Mouse (Mus musculus) liver, postnatal 0 days (tissue): ENCODE data around the gene Gm36864. TPM values are rescaled to one million over a fixed set of nuclear protein-coding genes. Genes with fewer than 3 reads are reported as not detected.
A peak's percentile ranks its signal among the peaks of the same experiment; 100 is the strongest.

Experiments used
- ATAC-seq: fragments of 200-750 bp; cut with Nextera tagmentation; 2 replicates; pipeline ENCODE4 v1.8.0; 2017; ENCODE audit warnings: mild to moderate bottlenecking, moderate library complexity
- DNase-seq: peaks from one replicate; pipeline ENCODE4 v3.0.0-alpha.2; 2016
- H3K27ac ChIP-seq: fragments of 300-500 bp; sonication (generic); 2 replicates; pipeline ENCODE4 v1.5.1; 2014; ENCODE audit warnings: antibody characterized with exemption, moderate library complexity, mild to moderate bottlenecking, low read depth
- H3K27me3 ChIP-seq: fragments of 300-500 bp; sonication (generic); 2 replicates; pipeline ENCODE4 v1.6.1; 2014; ENCODE audit warnings: low read length, control low read depth, mixed read lengths; ENCODE audit not compliant: insufficient read depth
- H3K36me3 ChIP-seq: fragments of 300-500 bp; sonication (generic); replicated peaks from 2 replicates; pipeline ENCODE4 v1.6.1; 2014; ENCODE audit warnings: mild to moderate bottlenecking, control low read depth, low read length, moderate library complexity, mixed read lengths; ENCODE audit not compliant: insufficient read depth
- H3K4me1 ChIP-seq: fragments of 300-500 bp; sonication (generic); 2 replicates; pipeline ENCODE4 v1.6.1; 2014; ENCODE audit warnings: antibody characterized with exemption, mild to moderate bottlenecking, control low read depth; ENCODE audit not compliant: insufficient read depth
- H3K4me2 ChIP-seq: fragments of 300-500 bp; sonication (generic); 2 replicates; pipeline ENCODE4 v1.6.1; 2014; ENCODE audit warnings: low read depth, mild to moderate bottlenecking, low read length, moderate library complexity, mixed read lengths
- H3K4me3 ChIP-seq: fragments of 300-500 bp; sonication (generic); 2 replicates; pipeline ENCODE4 v1.5.1; 2014; ENCODE audit warnings: low read depth, low read length
- H3K9ac ChIP-seq: fragments of 300-500 bp; sonication (generic); replicated peaks from 2 replicates; pipeline ENCODE4 v1.6.1; 2014; ENCODE audit warnings: mild to moderate bottlenecking, moderate library complexity
- H3K9me3 ChIP-seq: fragments of 300-500 bp; sonication (generic); 2 replicates; pipeline ENCODE4 v1.6.1; 2016; ENCODE audit warnings: mild to moderate bottlenecking, control low read depth, low read length, mixed read lengths
- CTCF ChIP-seq: sonication (generic); IDR thresholded peaks from 2 replicates; pipeline ENCODE4 v1.5.1; 2016; ENCODE audit warnings: antibody characterized with exemption, low read depth
- EP300 ChIP-seq: IDR thresholded peaks from 2 replicates; pipeline ENCODE4 v1.6.1; 2016; ENCODE audit warnings: antibody characterized with exemption, low read depth, mild to moderate bottlenecking
- WGBS: fragments of 180-500 bp; shearing (Covaris S2); extraction: QIAGEN DNeasy Blood & Tissue Kit; methylation state at CpG from one replicate; pipeline ENCODE4 v1.1.7; 2014; ENCODE audit not compliant: insufficient replicate concordance; 5-methylcytosine and 5-hydroxymethylcytosine counted together
- polyA plus RNA-seq: library from polyadenylated mRNA; unstranded; fragments of >200 nt; fragmentation: Nextera tagmentation; extraction: Ambion mirVana; gene quantifications from 2 replicates; pipeline ENCODE4 v1.2.1, GENCODE M21; 2015

Gene Gm36864
- polyA plus RNA-seq, 1 experiment from 2014 or later: not detected

- no peak overlapping the region for H3K4me2 ChIP-seq
- no peak overlapping the region for H3K27ac ChIP-seq
- no peak overlapping the region for H3K9ac ChIP-seq
- H3K9me3 ChIP-seq: no peaks in the 10 kb centered on the region
- ATAC-seq (no peak), DNase-seq (no peak)
- no peak overlapping the region for H3K4me3 ChIP-seq
- TF ChIP-seq EP300 (no peak), CTCF (no peak)
- H3K4me1 ChIP-seq: no peaks in the 10 kb centered on the region
- peaks cover 3% of the 10 kb centered on the region; the same call in 1 of the 2 replicates for H3K27me3 ChIP-seq
- H3K36me3 ChIP-seq: no peaks in the 10 kb centered on the region
- WGBS: 72% methylated on average over 8 of the region's 10 CpGs
Measured at GRCm38 (mm10) chr7:44276461-44277249, 40.7 kb downstream of the Gm36864 start.

GRCm38 (mm10) chr7:44277250-44277622 lies 41.3 kb downstream of the Gm36864 start:
- WGBS: 47% methylated on average over 2 of the region's 2 CpGs
- H3K9me3 ChIP-seq: no peaks in the 10 kb centered on the region
- DNase-seq: peak; percentile 35

GRCm38 (mm10) chr7:44280959-44281358 lies 45.0 kb downstream of the Gm36864 start:
- no peak overlapping the region for H3K27ac ChIP-seq
- no peak for DNase-seq
- ATAC-seq: no peak
- H3K9ac ChIP-seq: no peak overlapping the region
- TF ChIP-seq CTCF: no peak
- no peak for TF ChIP-seq EP300
- no peaks in the 10 kb centered on the region for H3K4me1 ChIP-seq
- H3K9me3 ChIP-seq: no peaks in the 10 kb centered on the region
- H3K4me3 ChIP-seq: no peak overlapping the region
- no peaks in the 10 kb centered on the region for H3K27me3 ChIP-seq
- 16% methylated on average over 1 of the region's 1 CpGs for WGBS
- no peak overlapping the region for H3K4me2 ChIP-seq
- H3K36me3 ChIP-seq: no peaks in the 10 kb centered on the region

More at GRCm38 (mm10) chr7:44277250-44277622, 41.3 kb downstream of the Gm36864 start:
- ATAC-seq: no peak
- H3K4me1 ChIP-seq: no peaks in the 10 kb centered on the region
- no peak overlapping the region for H3K4me3 ChIP-seq
- TF ChIP-seq EP300: no peak
- TF ChIP-seq CTCF: peak; percentile 56
- H3K36me3 ChIP-seq: no peaks in the 10 kb centered on the region
- no peak overlapping the region for H3K4me2 ChIP-seq
- H3K27me3 ChIP-seq: peaks cover 3% of the 10 kb centered on the region; the same call in 1 of the 2 replicates
- H3K9ac ChIP-seq: no peak overlapping the region
- H3K27ac ChIP-seq: no peak overlapping the region

- DNase-seq: no peak
- no peak for TF ChIP-seq EP300
- no peak for TF ChIP-seq CTCF
- Histone ChIP-seq H3K27me3 (no peaks in the 10 kb centered on the region), H3K9me3 (no peaks in the 10 kb centered on the region), H3K27ac (no peak overlapping the region), H3K4me3 (no peak overlapping the region), H3K9ac (no peak overlapping the region), H3K4me1 (no peaks in the 10 kb centered on the region), H3K36me3 (no peaks in the 10 kb centered on the region), H3K4me2 (no peak overlapping the region)
- ATAC-seq: no peak
- 73% methylated on average over 7 of the region's 7 CpGs for WGBS
Measured at GRCm38 (mm10) chr7:44281586-44281985, 45.6 kb downstream of the Gm36864 start.

GRCm38 (mm10) chr7:44287760-44288159 lies 51.8 kb downstream of the Gm36864 start:
- no peak for TF ChIP-seq EP300
- TF ChIP-seq CTCF: no peak
- Histone ChIP-seq H3K4me2 (no peak overlapping the region), H3K9ac (no peak overlapping the region), H3K27ac (no peak overlapping the region), H3K4me1 (no peaks in the 10 kb centered on the region), H3K4me3 (no peak overlapping the region), H3K9me3 (no peaks in the 10 kb centered on the region), H3K27me3 (no peaks in the 10 kb centered on the region), H3K36me3 (no peaks in the 10 kb centered on the region)
- ATAC-seq (no peak), DNase-seq (no peak)
- WGBS: 44% methylated on average over 7 of the region's 7 CpGs

GRCm38 (mm10) chr7:44290986-44291385 lies 55.0 kb downstream of the Gm36864 start:
- H3K4me2 ChIP-seq: no peak overlapping the region
- no peak for ATAC-seq
- no peak for DNase-seq
- H3K27ac ChIP-seq: no peak overlapping the region
- H3K4me1 ChIP-seq: no peaks in the 10 kb centered on the region
- no peaks in the 10 kb centered on the region for H3K36me3 ChIP-seq
- TF ChIP-seq CTCF: no peak
- no peak for TF ChIP-seq EP300
- H3K27me3 ChIP-seq: no peaks in the 10 kb centered on the region
- H3K9ac ChIP-seq: no peak overlapping the region
- no peaks in the 10 kb centered on the region for H3K9me3 ChIP-seq
- no peak overlapping the region for H3K4me3 ChIP-seq
- 63% methylated on average over 4 of the region's 4 CpGs for WGBS
